Mouse (Mus musculus) midbrain, embryonic 15.5 days (tissue): ENCODE measurements around the gene Thumpd1. TPM values are rescaled to one million over a fixed set of nuclear protein-coding genes. Genes with fewer than 3 reads are reported as not detected.
"Not testable (repeated sequence)": the region's sequence is repeated elsewhere in the genome, so short reads cannot be mapped to it uniquely, and the experiment has no call there.

Source experiments
- ATAC-seq: fragments of 200-750 bp; cut with Nextera tagmentation; replicated peaks from 2 replicates; pipeline ENCODE4 v1.8.0; 2017; ENCODE audit warnings: moderate TSS enrichment
- H3K27ac ChIP-seq: fragments of 300-500 bp; sonication (generic); 2 replicates; pipeline ENCODE4 v1.5.1; 2015; ENCODE audit warnings: mild to moderate bottlenecking, inconsistent platforms
- H3K27me3 ChIP-seq: fragments of 300-500 bp; sonication (generic); replicated peaks from 2 replicates; pipeline ENCODE4 v1.6.1; 2015; ENCODE audit warnings: inconsistent platforms
- H3K36me3 ChIP-seq: fragments of 300-500 bp; sonication (generic); replicated peaks from 2 replicates; pipeline ENCODE4 v1.6.1; 2015; ENCODE audit warnings: inconsistent platforms
- H3K4me1 ChIP-seq: fragments of 300-500 bp; sonication (generic); 2 replicates; pipeline ENCODE4 v1.6.1; 2015; ENCODE audit warnings: inconsistent platforms
- H3K4me2 ChIP-seq: fragments of 300-500 bp; sonication (generic); 2 replicates; pipeline ENCODE4 v1.6.1; 2015; ENCODE audit warnings: inconsistent platforms, mild to moderate bottlenecking, moderate library complexity
- H3K4me3 ChIP-seq: fragments of 300-500 bp; sonication (generic); 2 replicates; pipeline ENCODE4 v1.5.1; 2015; ENCODE audit warnings: mild to moderate bottlenecking, inconsistent platforms
- H3K9ac ChIP-seq: fragments of 300-500 bp; sonication (generic); 2 replicates; pipeline ENCODE4 v1.6.1; 2015; ENCODE audit warnings: mild to moderate bottlenecking, inconsistent platforms
- H3K9me3 ChIP-seq: fragments of 300-500 bp; sonication (generic); 2 replicates; pipeline ENCODE4 v1.6.1; 2016; ENCODE audit warnings: inconsistent platforms
- WGBS: fragments of 180-500 bp; shearing (Covaris S2); methylation state at CpG from one replicate; pipeline ENCODE4 v1.1.7; 2015; ENCODE audit warnings: mixed read lengths; 5-methylcytosine and 5-hydroxymethylcytosine counted together
- polyA plus RNA-seq: library from polyadenylated mRNA; unstranded; fragments of >200 nt; fragmentation: Nextera tagmentation; extraction: Ambion mirVana; gene quantifications from 2 replicates; pipeline ENCODE4 v1.2.1, GENCODE M21; 2015

The Thumpd1 gene
- polyA plus RNA-seq, 1 experiment from 2014 or later, result 88.2 TPM

GRCm38 (mm10) chr7:119738877-119739276 lies 18.3 kb upstream of the Thumpd1 start:
- H3K27ac ChIP-seq, result no peak overlapping the region
- no peaks in the 10 kb centered on the region for H3K36me3 ChIP-seq
- 89% methylated on average over 2 of the region's 2 CpGs for WGBS
- no peak overlapping the region for H3K4me3 ChIP-seq
- H3K4me2 ChIP-seq, result no peak overlapping the region
- no peaks in the 10 kb centered on the region for H3K27me3 ChIP-seq
- H3K9me3 ChIP-seq, result no peaks in the 10 kb centered on the region
- no peak for ATAC-seq
- H3K9ac ChIP-seq, result no peak overlapping the region
- H3K4me1 ChIP-seq, result no peaks in the 10 kb centered on the region

- H3K27me3 ChIP-seq, H3K27ac ChIP-seq, H3K4me1 ChIP-seq, H3K9ac ChIP-seq, H3K4me2 ChIP-seq, ATAC-seq, H3K4me3 ChIP-seq, H3K36me3 ChIP-seq, H3K9me3 ChIP-seq: not testable (repeated sequence)
- 85% methylated on average over 4 of the region's 4 CpGs for WGBS
Observed at GRCm38 (mm10) chr7:119731262-119731661, 10.7 kb upstream of the Thumpd1 start.

- Histone ChIP-seq H3K36me3 (no peaks in the 10 kb centered on the region), H3K4me1 (no peaks in the 10 kb centered on the region), H3K27me3 (no peaks in the 10 kb centered on the region), H3K9me3 (no peaks in the 10 kb centered on the region), H3K4me3 (no peak overlapping the region), H3K27ac (no peak overlapping the region), H3K4me2 (no peak overlapping the region), H3K9ac (no peak overlapping the region)
- ATAC-seq, result no peak
- WGBS, result 88% methylated on average over 2 of the region's 2 CpGs
Observed at GRCm38 (mm10) chr7:119727621-119728020, 7.0 kb upstream of the Thumpd1 start.

- Histone ChIP-seq H3K9me3 (no peaks in the 10 kb centered on the region), H3K4me1 (peaks cover 12% of the 10 kb centered on the region), H3K27me3 (no peaks in the 10 kb centered on the region), H3K27ac (peak overlapping the region; percentile 74), H3K4me2 (peak overlapping the region; percentile 80), H3K36me3 (peaks cover 25% of the 10 kb centered on the region), H3K9ac (peak overlapping the region; percentile 94), H3K4me3 (peak overlapping the region; percentile 97)
- WGBS, result 12% methylated on average over 8 of the region's 8 CpGs
- peak; percentile 77 for ATAC-seq
Observed at GRCm38 (mm10) chr7:119720947-119721310, 331 bp upstream of the Thumpd1 start.

- Histone ChIP-seq H3K4me1 (peaks cover 4% of the 10 kb centered on the region; the same call in 1 of the 2 replicates), H3K9ac (no peak overlapping the region), H3K4me2 (no peak overlapping the region), H3K4me3 (no peak overlapping the region), H3K36me3 (peaks cover 32% of the 10 kb centered on the region), H3K9me3 (no peaks in the 10 kb centered on the region), H3K27ac (no peak overlapping the region), H3K27me3 (no peaks in the 10 kb centered on the region)
- ATAC-seq, result no peak
- WGBS, result 91% methylated on average over 7 of the region's 7 CpGs
Observed at GRCm38 (mm10) chr7:119714111-119714510, 6.5 kb downstream of the Thumpd1 start.

GRCm38 (mm10) chr7:119694926-119695325 lies 25.7 kb downstream of the Thumpd1 start:
- Histone ChIP-seq H3K4me3 (no peak overlapping the region), H3K36me3 (no peaks in the 10 kb centered on the region), H3K4me2 (no peak overlapping the region), H3K9ac (no peak overlapping the region), H3K9me3 (no peaks in the 10 kb centered on the region), H3K27me3 (no peaks in the 10 kb centered on the region), H3K27ac (no peak overlapping the region), H3K4me1 (no peaks in the 10 kb centered on the region)
- ATAC-seq, result no peak
- 89% methylated on average over 1 of the region's 1 CpGs for WGBS

GRCm38 (mm10) chr7:119692302-119692701 lies 28.3 kb downstream of the Thumpd1 start:
- Histone ChIP-seq H3K4me2 (no peak overlapping the region), H3K4me1 (no peaks in the 10 kb centered on the region), H3K27ac (no peak overlapping the region), H3K4me3 (no peak overlapping the region), H3K9ac (no peak overlapping the region), H3K36me3 (no peaks in the 10 kb centered on the region), H3K9me3 (no peaks in the 10 kb centered on the region), H3K27me3 (no peaks in the 10 kb centered on the region)
- no peak for ATAC-seq
- WGBS, result 86% methylated on average over 4 of the region's 4 CpGs

GRCm38 (mm10) chr7:119689726-119690125 lies 30.9 kb downstream of the Thumpd1 start, which contains the start of gene Acsm4:
Gene Acsm4, plus strand, starts transcription at chr7:119690026.
- no peak within 1 kb of the TSS for H3K9ac ChIP-seq
- no peak within 1 kb of the TSS for H3K4me3 ChIP-seq
- no peak for ATAC-seq
- H3K36me3 ChIP-seq, result no peaks in the 10 kb centered on the region
- no peaks in the 10 kb centered on the region for H3K4me1 ChIP-seq
- H3K9me3 ChIP-seq, result no peaks in the 10 kb centered on the region
- H3K27me3 ChIP-seq, result no peaks in the 10 kb centered on the region
- WGBS, result 81% methylated on average over 5 of the region's 5 CpGs
- H3K4me2 ChIP-seq, result no peak within 1 kb of the TSS
- H3K27ac ChIP-seq, result no peak within 1 kb of the TSS

- H3K27me3 ChIP-seq, result no peaks in the 10 kb centered on the region
- H3K36me3 ChIP-seq, result no peaks in the 10 kb centered on the region
- no peaks in the 10 kb centered on the region for H3K9me3 ChIP-seq
- H3K4me1 ChIP-seq, result no peaks in the 10 kb centered on the region
- H3K27ac ChIP-seq, result no peak overlapping the region
- H3K4me2 ChIP-seq, result no peak overlapping the region
- H3K4me3 ChIP-seq, result no peak overlapping the region
- H3K9ac ChIP-seq, result no peak overlapping the region
- WGBS, result 72% methylated on average over 4 of the region's 4 CpGs
- no peak for ATAC-seq
Observed at GRCm38 (mm10) chr7:119682699-119683098, 37.9 kb downstream of the Thumpd1 start.

GRCm38 (mm10) chr7:119680107-119680506 lies 40.5 kb downstream of the Thumpd1 start:
- no peak overlapping the region for H3K9ac ChIP-seq
- H3K27ac ChIP-seq, result no peak overlapping the region
- no peak overlapping the region for H3K4me2 ChIP-seq
- 73% methylated on average over 8 of the region's 8 CpGs for WGBS
- no peaks in the 10 kb centered on the region for H3K27me3 ChIP-seq
- no peaks in the 10 kb centered on the region for H3K4me1 ChIP-seq
- no peaks in the 10 kb centered on the region for H3K9me3 ChIP-seq
- no peaks in the 10 kb centered on the region for H3K36me3 ChIP-seq
- H3K4me3 ChIP-seq, result no peak overlapping the region
- ATAC-seq, result no peak

- Histone ChIP-seq H3K9ac (no peak overlapping the region), H3K4me2 (no peak overlapping the region), H3K4me3 (no peak overlapping the region), H3K4me1 (no peaks in the 10 kb centered on the region), H3K27me3 (no peaks in the 10 kb centered on the region), H3K27ac (no peak overlapping the region), H3K9me3 (no peaks in the 10 kb centered on the region), H3K36me3 (no peaks in the 10 kb centered on the region)
- 17% methylated on average over 6 of the region's 6 CpGs for WGBS
- 0 out of 2 replicates have a peak, but pooled peaks have one; percentile 65 for ATAC-seq
Observed at GRCm38 (mm10) chr7:119673465-119673864, 47.1 kb downstream of the Thumpd1 start.

- 51% methylated on average over 6 of the region's 6 CpGs for WGBS
- no peak for ATAC-seq
- Histone ChIP-seq H3K9ac (no peak overlapping the region), H3K36me3 (no peaks in the 10 kb centered on the region), H3K4me1 (no peaks in the 10 kb centered on the region), H3K27me3 (no peaks in the 10 kb centered on the region), H3K4me2 (no peak overlapping the region), H3K4me3 (no peak overlapping the region), H3K9me3 (no peaks in the 10 kb centered on the region), H3K27ac (no peak overlapping the region)
Observed at GRCm38 (mm10) chr7:119670925-119671324, 49.7 kb downstream of the Thumpd1 start.

GRCm38 (mm10) chr7:119670395-119670794 lies 50.2 kb downstream of the Thumpd1 start:
- no peak for ATAC-seq
- H3K27me3 ChIP-seq, result no peaks in the 10 kb centered on the region
- H3K9me3 ChIP-seq, result no peaks in the 10 kb centered on the region
- H3K4me1 ChIP-seq, result no peaks in the 10 kb centered on the region
- no peaks in the 10 kb centered on the region for H3K36me3 ChIP-seq
- 81% methylated on average over 5 of the region's 5 CpGs for WGBS
- H3K9ac ChIP-seq, result no peak overlapping the region
- no peak overlapping the region for H3K4me2 ChIP-seq
- no peak overlapping the region for H3K27ac ChIP-seq
- H3K4me3 ChIP-seq, result no peak overlapping the region
